Mouse (Mus musculus) liver, postnatal 0 days (tissue): ENCODE measurements around the gene Hjurp.
A peak's percentile ranks its signal among the peaks of the same experiment; 100 is the strongest.

Experiments
- CTCF ChIP-seq: sonication (generic); IDR thresholded peaks from 2 replicates; pipeline ENCODE4 v1.5.1; 2016; ENCODE audit warnings: antibody characterized with exemption, low read depth
- EP300 ChIP-seq: IDR thresholded peaks from 2 replicates; pipeline ENCODE4 v1.6.1; 2016; ENCODE audit warnings: antibody characterized with exemption, low read depth, mild to moderate bottlenecking

DNA sequence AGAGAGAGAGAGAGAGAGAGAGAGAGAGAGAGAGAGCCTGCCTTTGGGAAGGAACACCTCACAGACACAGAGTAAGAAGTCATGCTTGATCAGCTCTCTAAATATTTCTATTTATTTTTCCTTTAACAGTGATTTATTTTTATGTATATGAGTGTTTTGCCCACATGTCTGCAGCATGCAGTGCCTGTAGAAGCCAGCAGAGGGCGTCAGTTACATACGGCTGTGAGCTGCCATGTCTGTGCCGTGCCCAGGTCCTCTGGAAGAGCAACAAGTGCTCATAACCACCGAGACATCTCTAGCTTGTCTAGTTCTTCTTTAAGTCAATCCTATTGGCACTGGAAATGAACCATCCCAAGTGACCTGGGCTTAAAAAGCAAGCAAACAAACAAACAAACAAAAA lies 12.5 kb upstream of the Hjurp start:
- TF ChIP-seq CTCF (peak; percentile 91), EP300 (no peak)
